Mouse (Mus musculus): Measurements from ENCODE around the gene Hist1h3e. TPM values are rescaled to one million over a fixed set of nuclear protein-coding genes. Genes with fewer than 3 reads are reported as not detected.
"Not testable (repeated sequence)": the region's sequence is repeated elsewhere in the genome, so short reads cannot be mapped to it uniquely, and the experiment has no call there.

The Hist1h3e gene
- polyA plus RNA-seq, 1 experiment from 2014 or later, result 1.7 TPM

- Histone ChIP-seq H3K4me1 (ENCODE audit: insufficient read depth, low read depth, low read length) (peaks cover 11% of the 10 kb centered on the region; the same call in 1 of the 2 replicates), H3K9ac (replicated peaks; ENCODE audit: low read depth) (peak within 1 kb of the TSS; percentile 27; the same call in 1 of the 2 replicates), H3K27ac (ENCODE audit: low read length) (peak within 1 kb of the TSS; percentile 75; the same call in 1 of the 2 replicates), H3K4me3 (ENCODE audit: low read depth, low read length) (peak within 1 kb of the TSS; percentile 35; the same call in 1 of the 2 replicates), H3K4me2 (replicated peaks; ENCODE audit: low read depth, low read length) (peak within 1 kb of the TSS; percentile 64)
- DNase-seq (ENCODE audit: low spot score), result peak; percentile 99
- WGBS, result under 1% methylated on average over 17 of the region's 42 CpGs
- H3K27me3 ChIP-seq (replicated peaks; ENCODE audit: insufficient read depth, low read length); H3K36me3 ChIP-seq (ENCODE audit: insufficient read depth, low read length); H3K9me3 ChIP-seq (ENCODE audit: low read length): not testable (repeated sequence)
- peak; percentile 88 for ATAC-seq
- peak; percentile 90 for TF ChIP-seq EP300 (IDR thresholded peaks at IDR 0.05)
These were observed 11.8 kb upstream of the Hist1h3e start, which contains the start of the genes Hist1h2bf and Hist1h2ad for GRCm38 (mm10) chr13:23573898-23574524. Gene Hist1h2bf (minus strand): TSS chr13:23574196. Gene Hist1h2ad (plus strand): TSS chr13:23574381.

- 7% methylated on average over 14 of the region's 20 CpGs for WGBS
- peak overlapping the region; percentile 39; the same call in 1 of the 2 replicates for H3K27ac ChIP-seq (ENCODE audit: low read length)
- H3K9me3 ChIP-seq (ENCODE audit: low read length); H3K36me3 ChIP-seq (ENCODE audit: insufficient read depth, low read length); H3K27me3 ChIP-seq (replicated peaks; ENCODE audit: insufficient read depth, low read length); ATAC-seq: not testable (repeated sequence)
- H3K4me1 ChIP-seq (ENCODE audit: insufficient read depth, low read depth, low read length), result peaks cover 11% of the 10 kb centered on the region; the same call in 1 of the 2 replicates
- peak; percentile 12 for DNase-seq (ENCODE audit: low spot score)
- peak overlapping the region; percentile 64 for H3K4me2 ChIP-seq (replicated peaks; ENCODE audit: low read depth, low read length)
- H3K9ac ChIP-seq (replicated peaks; ENCODE audit: low read depth), result peak overlapping the region; percentile 27; the same call in 1 of the 2 replicates
- H3K4me3 ChIP-seq (ENCODE audit: low read depth, low read length), result peak overlapping the region; percentile 16; the same call in 1 of the 2 replicates
These were observed 11.1 kb upstream of the Hist1h3e start for GRCm38 (mm10) chr13:23573034-23573897.

GRCm38 (mm10) chr13:23572218-23573033 is 10.3 kb upstream of the Hist1h3e start:
- H3K9me3 ChIP-seq (ENCODE audit: low read length), result no peaks in the 10 kb centered on the region
- WGBS, result 16% methylated on average over 2 of the region's 2 CpGs
- H3K4me2 ChIP-seq (replicated peaks; ENCODE audit: low read depth, low read length), result peak overlapping the region; percentile 64
- DNase-seq (ENCODE audit: low spot score) (peak; percentile 18), ATAC-seq (no peak)
- no peaks in the 10 kb centered on the region for H3K27me3 ChIP-seq (replicated peaks; ENCODE audit: insufficient read depth, low read length)
- H3K9ac ChIP-seq (replicated peaks; ENCODE audit: low read depth), result peak overlapping the region; percentile 17; the same call in 1 of the 2 replicates
- H3K4me3 ChIP-seq (ENCODE audit: low read depth, low read length), result peak overlapping the region; percentile 33
- H3K4me1 ChIP-seq (ENCODE audit: insufficient read depth, low read depth, low read length), result peaks cover 11% of the 10 kb centered on the region; the same call in 1 of the 2 replicates
- H3K36me3 ChIP-seq (ENCODE audit: insufficient read depth, low read length), result no peaks in the 10 kb centered on the region
- peak overlapping the region; percentile 48 for H3K27ac ChIP-seq (ENCODE audit: low read length)
- TF ChIP-seq CTCF (IDR thresholded peaks at IDR 0.05) (no peak), EP300 (IDR thresholded peaks at IDR 0.05) (no peak)

DNA sequence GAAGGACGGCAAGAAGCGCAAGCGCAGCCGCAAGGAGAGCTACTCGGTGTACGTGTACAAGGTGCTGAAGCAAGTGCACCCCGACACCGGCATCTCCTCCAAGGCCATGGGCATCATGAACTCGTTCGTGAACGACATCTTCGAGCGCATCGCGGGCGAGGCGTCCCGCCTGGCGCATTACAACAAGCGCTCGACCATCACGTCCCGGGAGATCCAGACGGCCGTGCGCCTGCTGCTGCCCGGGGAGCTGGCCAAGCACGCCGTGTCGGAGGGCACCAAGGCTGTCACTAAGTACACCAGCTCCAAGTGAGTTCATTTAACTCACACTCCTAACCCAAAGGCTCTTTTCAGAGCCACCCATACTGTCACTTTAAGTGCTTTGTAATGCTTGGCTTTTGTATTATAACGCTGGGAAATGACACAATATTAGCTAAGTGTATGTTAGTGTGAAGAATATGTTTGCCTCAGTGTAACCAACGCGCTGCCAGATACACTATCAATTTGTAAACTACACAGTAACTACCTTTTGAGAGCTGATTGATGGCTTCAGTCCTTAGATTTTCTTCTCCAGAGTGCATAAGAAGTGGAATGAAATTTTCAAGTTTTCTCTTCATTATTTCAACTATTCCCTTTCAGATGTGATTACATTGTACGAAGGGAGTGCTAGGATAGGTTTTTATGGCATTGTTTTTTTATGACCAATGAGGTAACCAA is 9.5 kb upstream of the Hist1h3e start:
- not testable (repeated sequence) for H3K27me3 ChIP-seq (replicated peaks; ENCODE audit: insufficient read depth, low read length); H3K36me3 ChIP-seq (ENCODE audit: insufficient read depth, low read length); H3K9me3 ChIP-seq (ENCODE audit: low read length); ATAC-seq
- peak overlapping the region; percentile 33 for H3K4me3 ChIP-seq (ENCODE audit: low read depth, low read length)
- H3K4me1 ChIP-seq (ENCODE audit: insufficient read depth, low read depth, low read length), result peaks cover 11% of the 10 kb centered on the region; the same call in 1 of the 2 replicates
- TF ChIP-seq EP300 (IDR thresholded peaks at IDR 0.05), result 0 out of 2 replicates have a peak, but pooled peaks have one; percentile 15
- peak overlapping the region; percentile 64 for H3K4me2 ChIP-seq (replicated peaks; ENCODE audit: low read depth, low read length)
- H3K27ac ChIP-seq (ENCODE audit: low read length), result peak overlapping the region; percentile 91
- H3K9ac ChIP-seq (replicated peaks; ENCODE audit: low read depth), result peak overlapping the region; percentile 17; the same call in 1 of the 2 replicates
- DNase-seq (ENCODE audit: low spot score), result peak; percentile 17
- under 1% methylated on average over 8 of the region's 34 CpGs for WGBS

DNA sequence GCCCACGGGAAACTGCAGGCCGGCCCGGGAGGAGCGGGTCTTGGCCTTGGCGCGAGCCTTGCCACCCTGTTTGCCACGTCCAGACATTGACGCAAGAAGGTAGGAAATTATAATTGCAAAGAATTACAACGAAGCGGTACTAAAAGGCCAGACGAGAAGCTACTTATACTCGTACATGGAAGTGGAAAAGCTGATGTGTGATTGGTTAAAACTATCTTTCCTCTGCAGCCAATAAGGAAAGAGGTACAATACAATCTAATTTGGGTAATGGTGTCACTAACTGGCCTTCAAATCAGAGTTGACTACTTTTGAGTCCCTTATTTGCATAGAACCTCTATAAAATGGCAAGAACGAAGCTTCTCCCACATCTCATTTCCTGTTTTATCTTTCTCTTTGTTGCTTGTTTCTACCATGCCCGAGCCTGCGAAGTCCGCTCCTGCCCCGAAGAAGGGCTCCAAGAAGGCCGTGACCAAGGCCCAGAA is 8.9 kb upstream of the Hist1h3e start, which contains the start of the genes Hist1h2ae and Hist1h2bg:
Gene Hist1h2ae, minus strand, starts transcription at position 199 of the 482 bp plus-strand sequence.
Gene Hist1h2bg, plus strand, starts transcription at position 375 of the 482 bp plus-strand sequence.
- peak; percentile 72 for TF ChIP-seq EP300 (IDR thresholded peaks at IDR 0.05)
- TF ChIP-seq CTCF (IDR thresholded peaks at IDR 0.05), result no peak
- DNase-seq (ENCODE audit: low spot score) (peak; percentile 99), ATAC-seq (peak; percentile 87)
- H3K9ac ChIP-seq (replicated peaks; ENCODE audit: low read depth), result peak within 1 kb of the TSS; percentile 34; the same call in 1 of the 2 replicates
- peak within 1 kb of the TSS; percentile 33 for H3K4me3 ChIP-seq (ENCODE audit: low read depth, low read length)
- peaks cover 6% of the 10 kb centered on the region; the same call in 1 of the 2 replicates for H3K4me1 ChIP-seq (ENCODE audit: insufficient read depth, low read depth, low read length)
- peak within 1 kb of the TSS; percentile 64 for H3K4me2 ChIP-seq (replicated peaks; ENCODE audit: low read depth, low read length)
- H3K27me3 ChIP-seq (replicated peaks; ENCODE audit: insufficient read depth, low read length), result no peaks in the 10 kb centered on the region
- peak within 1 kb of the TSS; percentile 91 for H3K27ac ChIP-seq (ENCODE audit: low read length)
- H3K9me3 ChIP-seq (ENCODE audit: low read length), result no peaks in the 10 kb centered on the region
- 3% methylated on average over 17 of the region's 18 CpGs for WGBS
- H3K36me3 ChIP-seq (ENCODE audit: insufficient read depth, low read length), result no peaks in the 10 kb centered on the region

Data from lung, postnatal 0 days (tissue).